Mouse (Mus musculus) testis, adult 2 months (tissue): ENCODE results near the gene Cops7a.

Source experiments
- CTCF ChIP-seq: fragments of 200-500 bp; IDR thresholded peaks from 2 replicates; pipeline ENCODE4 v1.5.1; 2012; ENCODE audit warnings: low read depth, mild to moderate bottlenecking, inconsistent platforms, low read length, moderate library complexity; ENCODE audit not compliant: control insufficient read depth, insufficient read depth, insufficient replicate concordance
- POLR2A ChIP-seq: fragments of 200-500 bp; IDR thresholded peaks from 2 replicates; pipeline ENCODE4 v1.6.1; 2012; ENCODE audit warnings: low read depth, mild to moderate bottlenecking, inconsistent platforms, low read length, moderate library complexity; ENCODE audit not compliant: control insufficient read depth

DNA sequence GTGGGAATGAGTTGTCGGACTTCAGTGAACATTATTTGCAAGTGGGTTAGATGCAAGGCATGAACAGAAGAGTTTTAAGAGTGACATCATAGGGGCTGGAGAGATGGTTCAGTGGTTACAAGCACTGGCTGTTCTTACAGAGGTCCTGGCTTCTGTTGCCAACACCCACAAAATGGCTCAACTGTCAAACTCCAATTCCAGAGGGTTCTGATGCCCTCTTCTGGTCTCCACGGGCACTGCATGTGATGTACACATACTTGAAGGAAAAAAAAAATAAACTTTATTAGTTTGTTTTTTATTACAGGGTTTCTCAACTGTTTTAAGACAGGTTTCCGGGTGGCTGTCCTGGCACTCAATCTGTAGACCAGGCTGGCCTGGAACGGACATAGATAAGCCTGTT lies 2.4 kb upstream of the Cops7a start:
- no peak for TF ChIP-seq CTCF
- no peak for TF ChIP-seq POLR2A
